Mouse (Mus musculus): ENCODE results near the gene Ptp4a2. TPM values are rescaled to one million over a fixed set of nuclear protein-coding genes. Genes with fewer than 3 reads are reported as not detected.

Gene Ptp4a2
- total and polyA plus RNA-seq, 3 experiments: 51.6 to 199 (median 194) TPM

GRCm38 (mm10) chr4:129803368-129803767 is 7.7 kb upstream of the Ptp4a2 start:
- H3K27me3 ChIP-seq (ENCODE audit: control insufficient read depth, insufficient read depth, low read length): no peaks in the 10 kb centered on the region
- H3K27ac ChIP-seq: no peak overlapping the region
- no peak for TF ChIP-seq CTCF (IDR thresholded peaks at IDR 0.05)
- H3K36me3 ChIP-seq (ENCODE audit: control insufficient read depth, insufficient read depth, low read length): no peaks in the 10 kb centered on the region
- H3K4me3 ChIP-seq: no peak overlapping the region
- intact Hi-C loops (cut with DNase I): no loop called here
- no peak for DNase-seq
- H3K79me2 ChIP-seq (replicated peaks; ENCODE audit: control insufficient read depth, insufficient read depth, low read length): no peaks in the 10 kb centered on the region
- WGBS: 46% methylated on average over 1 of the region's 1 CpGs
- no peaks in the 10 kb centered on the region for H3K4me1 ChIP-seq (ENCODE audit: control insufficient read depth, insufficient read depth, low read length)
- H3K9ac ChIP-seq (ENCODE audit: low read depth, low read length): no peak overlapping the region

- H3K79me2 ChIP-seq (replicated peaks; ENCODE audit: control insufficient read depth, insufficient read depth, low read length): no peaks in the 10 kb centered on the region
- no peaks in the 10 kb centered on the region for H3K27me3 ChIP-seq (ENCODE audit: control insufficient read depth, insufficient read depth, low read length)
- WGBS: 86% methylated on average over 3 of the region's 3 CpGs
- TF ChIP-seq CTCF (IDR thresholded peaks at IDR 0.05) (no peak), EP300 (IDR thresholded peaks at IDR 0.05; ENCODE audit: insufficient read depth, low read depth, low read length) (no peak), POLR2A (IDR thresholded peaks at IDR 0.05; ENCODE audit: insufficient read depth, low read depth, low read length) (no peak)
- no peak overlapping the region for H3K9ac ChIP-seq (ENCODE audit: low read depth, low read length)
- no peak for DNase-seq
- intact Hi-C loops (cut with DNase I): no loop called here
- H3K4me3 ChIP-seq: no peak overlapping the region
- H3K36me3 ChIP-seq (ENCODE audit: control insufficient read depth, insufficient read depth, low read length): no peaks in the 10 kb centered on the region
- no peak overlapping the region for H3K27ac ChIP-seq
- no peaks in the 10 kb centered on the region for H3K4me1 ChIP-seq (ENCODE audit: control insufficient read depth, insufficient read depth, low read length)
Observed at GRCm38 (mm10) chr4:129805059-129805458, 6.0 kb upstream of the Ptp4a2 start.

GRCm38 (mm10) chr4:129811605-129812468 is 818 bp downstream of the Ptp4a2 start:
- intact Hi-C loops (cut with DNase I): no loop called here
- WGBS: 64% methylated on average over 14 of the region's 14 CpGs
- H3K4me3 ChIP-seq: peak overlapping the region; percentile 50
- H3K4me1 ChIP-seq (ENCODE audit: control insufficient read depth, insufficient read depth, low read length): peaks cover 6% of the 10 kb centered on the region
- TF ChIP-seq POLR2A (IDR thresholded peaks at IDR 0.05; ENCODE audit: insufficient read depth, low read depth, low read length) (no peak), EP300 (IDR thresholded peaks at IDR 0.05; ENCODE audit: insufficient read depth, low read depth, low read length) (no peak)
- no peaks in the 10 kb centered on the region for H3K27me3 ChIP-seq (ENCODE audit: control insufficient read depth, insufficient read depth, low read length)
- H3K27ac ChIP-seq: peak overlapping the region; percentile 76
- peaks cover 4% of the 10 kb centered on the region; the same call in 1 of the 2 replicates for H3K36me3 ChIP-seq (ENCODE audit: control insufficient read depth, insufficient read depth, low read length)
- H3K79me2 ChIP-seq (replicated peaks; ENCODE audit: control insufficient read depth, insufficient read depth, low read length): no peaks in the 10 kb centered on the region
- DNase-seq: no peak
- H3K9ac ChIP-seq (ENCODE audit: low read depth, low read length): peak overlapping the region; percentile 77; the same call in 1 of the 2 replicates

GRCm38 (mm10) chr4:129817591-129817990 is 6.6 kb downstream of the Ptp4a2 start:
- H3K9ac ChIP-seq (ENCODE audit: low read depth, low read length): no peak overlapping the region

GRCm38 (mm10) chr4:129818506-129819195 is 7.6 kb downstream of the Ptp4a2 start:
- Histone ChIP-seq H3K36me3 (ENCODE audit: control insufficient read depth, insufficient read depth, low read length) (peaks cover 11% of the 10 kb centered on the region), H3K27me3 (ENCODE audit: control insufficient read depth, insufficient read depth, low read length) (no peaks in the 10 kb centered on the region), H3K4me3 (no peak overlapping the region), H3K4me1 (ENCODE audit: control insufficient read depth, insufficient read depth, low read length) (peaks cover 15% of the 10 kb centered on the region), H3K9ac (ENCODE audit: low read depth, low read length) (no peak overlapping the region), H3K79me2 (replicated peaks; ENCODE audit: control insufficient read depth, insufficient read depth, low read length) (peaks cover 4% of the 10 kb centered on the region; the same call in 1 of the 2 replicates), H3K27ac (peak overlapping the region; percentile 90)
- peak; percentile 40 to 50 for DNase-seq
- TF ChIP-seq CTCF (IDR thresholded peaks at IDR 0.05) (no peak), POLR2A (IDR thresholded peaks at IDR 0.05; ENCODE audit: insufficient read depth, low read depth, low read length) (no peak), EP300 (IDR thresholded peaks at IDR 0.05; ENCODE audit: insufficient read depth, low read depth, low read length) (no peak)
- WGBS: 39% methylated on average over 10 of the region's 10 CpGs
- intact Hi-C loops (cut with DNase I): no loop called here

More at GRCm38 (mm10) chr4:129817591-129817990, 6.6 kb downstream of the Ptp4a2 start:
- DNase-seq: peak; percentile 21 to 40
- Histone ChIP-seq H3K4me1 (ENCODE audit: control insufficient read depth, insufficient read depth, low read length) (peaks cover 10% of the 10 kb centered on the region), H3K27ac (peak overlapping the region; percentile 90), H3K36me3 (ENCODE audit: control insufficient read depth, insufficient read depth, low read length) (peaks cover 4% of the 10 kb centered on the region), H3K79me2 (replicated peaks; ENCODE audit: control insufficient read depth, insufficient read depth, low read length) (peaks cover 2% of the 10 kb centered on the region; the same call in 1 of the 2 replicates), H3K4me3 (no peak overlapping the region), H3K27me3 (ENCODE audit: control insufficient read depth, insufficient read depth, low read length) (no peaks in the 10 kb centered on the region)
- WGBS: 52% methylated on average over 6 of the region's 6 CpGs
- intact Hi-C loops (cut with DNase I): no loop called here
- TF ChIP-seq EP300 (IDR thresholded peaks at IDR 0.05; ENCODE audit: insufficient read depth, low read depth, low read length) (no peak), POLR2A (IDR thresholded peaks at IDR 0.05; ENCODE audit: insufficient read depth, low read depth, low read length) (no peak), CTCF (IDR thresholded peaks at IDR 0.05) (no peak)

Data from heart, adult 2 months (tissue).